Mouse (Mus musculus) ES-Bruce4 (cell line): ENCODE measurements around the gene Hnrnpu. TPM values are rescaled to one million over a fixed set of nuclear protein-coding genes. Genes with fewer than 3 reads are reported as not detected.
"Not testable (repeated sequence)": the region's sequence is repeated elsewhere in the genome, so short reads cannot be mapped to it uniquely, and the experiment has no call there.

Experiments
- H3K27ac ChIP-seq: 2 replicates; pipeline ENCODE4 v1.5.1; 2012; ENCODE audit warnings: low read length, inconsistent platforms; ENCODE audit not compliant: insufficient read depth
- H3K27me3 ChIP-seq: 2 replicates; pipeline ENCODE4 v1.6.1; 2012; ENCODE audit warnings: mild to moderate bottlenecking, low read length, inconsistent platforms; ENCODE audit not compliant: control insufficient read depth, poor library complexity, insufficient read depth, severe bottlenecking
- H3K36me3 ChIP-seq: 2 replicates; pipeline ENCODE4 v1.6.1; 2012; ENCODE audit warnings: inconsistent platforms, mild to moderate bottlenecking, low read length, moderate library complexity; ENCODE audit not compliant: control insufficient read depth, poor library complexity, insufficient read depth, severe bottlenecking
- H3K4me1 ChIP-seq: one replicate; pipeline ENCODE4 v1.8.1; 2011; ENCODE audit warnings: low read length; ENCODE audit not compliant: control insufficient read depth, insufficient read depth
- H3K4me3 ChIP-seq: 2 replicates; pipeline ENCODE4 v1.5.1; 2011; ENCODE audit warnings: low read depth, mild to moderate bottlenecking, low read length
- H3K9ac ChIP-seq: 2 replicates; pipeline ENCODE4 v1.6.1; 2012; ENCODE audit warnings: low read depth, mild to moderate bottlenecking, inconsistent platforms; ENCODE audit not compliant: poor library complexity, severe bottlenecking
- H3K9me3 ChIP-seq: replicated peaks from 2 replicates; pipeline ENCODE4 v1.6.1; 2012; ENCODE audit warnings: mild to moderate bottlenecking, low read length, inconsistent platforms; ENCODE audit not compliant: control insufficient read depth, poor library complexity, insufficient read depth, severe bottlenecking
- CTCF ChIP-seq: IDR thresholded peaks from one replicate; pipeline ENCODE4 v1.8.1; 2011; ENCODE audit warnings: low read depth, low read length
- EP300 ChIP-seq: IDR thresholded peaks from 2 replicates; pipeline ENCODE4 v1.6.1; 2011; ENCODE audit warnings: low read depth, low read length; ENCODE audit not compliant: insufficient read depth
- POLR2A ChIP-seq: IDR thresholded peaks from one replicate; pipeline ENCODE4 v1.8.1; 2011; ENCODE audit warnings: low read length; ENCODE audit not compliant: insufficient read depth
- polyA plus RNA-seq: library from polyadenylated mRNA; stranded (reverse); fragments of >200 nt; gene quantifications from 2 replicates; pipeline ENCODE4 v1.2.4, GENCODE M21; 2011; ENCODE audit warnings: low read depth; ENCODE audit not compliant: missing spikeins, insufficient read depth, insufficient read length

The Hnrnpu gene
- polyA plus RNA-seq, 1 experiment, result 1,155 TPM

- H3K27me3 ChIP-seq, result no peaks in the 10 kb centered on the region
Measured at GRCm38 (mm10) chr1:178291716-178292115, 45.9 kb downstream of the Hnrnpu start.

GRCm38 (mm10) chr1:178287601-178288176, 49.9 kb downstream of the Hnrnpu start:
- no peaks in the 10 kb centered on the region for H3K4me1 ChIP-seq
- peaks cover 27% of the 10 kb centered on the region for H3K9me3 ChIP-seq
- H3K27ac ChIP-seq, result peak overlapping the region; percentile 84
- TF ChIP-seq EP300 (0 out of 2 replicates have a peak, but pooled peaks have one; percentile 22), CTCF (no peak)
- H3K9ac ChIP-seq, result no peak overlapping the region
- no peaks in the 10 kb centered on the region for H3K36me3 ChIP-seq
- H3K4me3 ChIP-seq, result no peak overlapping the region
- H3K27me3 ChIP-seq, result no peaks in the 10 kb centered on the region

More at GRCm38 (mm10) chr1:178291716-178292115, 45.9 kb downstream of the Hnrnpu start:
- Histone ChIP-seq H3K27ac (no peak overlapping the region), H3K4me1 (no peaks in the 10 kb centered on the region), H3K9me3 (no peaks in the 10 kb centered on the region), H3K9ac (no peak overlapping the region), H3K36me3 (no peaks in the 10 kb centered on the region), H3K4me3 (no peak overlapping the region)
- no peak for TF ChIP-seq EP300
- no peak for TF ChIP-seq POLR2A
- TF ChIP-seq CTCF, result no peak

DNA sequence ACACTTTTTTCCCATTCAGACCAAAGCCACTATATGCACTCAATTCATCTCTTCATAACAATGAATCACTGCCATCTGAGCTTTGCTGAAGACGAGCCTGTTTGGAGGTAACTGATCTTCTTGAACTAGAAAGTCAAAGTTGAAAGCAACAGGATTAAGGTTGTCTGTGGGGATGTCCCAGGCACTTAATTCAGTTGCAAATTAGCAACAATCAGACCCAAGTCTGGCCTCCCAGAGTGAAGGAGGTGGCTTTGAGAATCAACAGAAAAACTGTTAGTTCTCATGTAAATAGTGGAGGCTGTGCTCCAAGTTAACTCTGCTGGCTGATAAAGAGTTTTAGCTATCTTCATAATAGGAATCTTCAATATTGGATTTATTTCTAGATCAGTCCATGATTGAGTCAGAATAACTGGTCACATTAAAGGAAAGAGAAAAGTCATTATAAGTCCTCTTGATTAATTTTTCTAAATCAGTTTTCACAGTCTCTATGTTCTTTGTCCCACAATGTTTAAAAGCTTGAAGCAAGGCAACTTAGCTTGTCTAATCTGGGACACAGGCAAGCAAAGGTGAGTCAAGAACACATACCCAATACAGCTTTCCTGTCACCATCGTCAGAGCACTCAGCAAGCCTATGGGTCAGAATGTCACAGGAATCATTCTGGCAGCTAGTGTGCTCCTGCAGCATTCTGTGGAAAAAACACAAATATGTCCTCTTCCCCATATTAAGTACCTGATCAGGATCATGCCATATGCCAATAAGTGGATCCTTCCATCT, 53.5 kb downstream of the Hnrnpu start:
- Histone ChIP-seq H3K36me3 (no peaks in the 10 kb centered on the region), H3K9me3 (peaks cover 42% of the 10 kb centered on the region), H3K27ac (peak overlapping the region; percentile 97), H3K4me1 (no peaks in the 10 kb centered on the region), H3K9ac (no peak overlapping the region), H3K27me3 (no peaks in the 10 kb centered on the region), H3K4me3 (no peak overlapping the region)
- TF ChIP-seq EP300 (no peak), CTCF (no peak), POLR2A (no peak)

- H3K27ac ChIP-seq, result peak overlapping the region; percentile 97
Measured at GRCm38 (mm10) chr1:178283314-178283713, 54.3 kb downstream of the Hnrnpu start.

GRCm38 (mm10) chr1:178276054-178276911, 61.3 kb downstream of the Hnrnpu start:
- Histone ChIP-seq H3K4me3 (peak overlapping the region; percentile 45), H3K4me1 (peaks cover 3% of the 10 kb centered on the region), H3K36me3 (no peaks in the 10 kb centered on the region), H3K27me3 (no peaks in the 10 kb centered on the region), H3K9me3 (peaks cover 25% of the 10 kb centered on the region), H3K27ac (no peak overlapping the region), H3K9ac (peak overlapping the region; percentile 73)
- no peak for TF ChIP-seq POLR2A
- TF ChIP-seq CTCF, result no peak
- TF ChIP-seq EP300, result no peak

More at GRCm38 (mm10) chr1:178283314-178283713, 54.3 kb downstream of the Hnrnpu start:
- not testable (repeated sequence) for H3K9ac ChIP-seq, H3K4me1 ChIP-seq, H3K4me3 ChIP-seq, H3K36me3 ChIP-seq, H3K27me3 ChIP-seq
- TF ChIP-seq EP300, result peak; percentile 77; the same call in 1 of the 2 replicates
- H3K9me3 ChIP-seq, result peaks cover 42% of the 10 kb centered on the region

DNA sequence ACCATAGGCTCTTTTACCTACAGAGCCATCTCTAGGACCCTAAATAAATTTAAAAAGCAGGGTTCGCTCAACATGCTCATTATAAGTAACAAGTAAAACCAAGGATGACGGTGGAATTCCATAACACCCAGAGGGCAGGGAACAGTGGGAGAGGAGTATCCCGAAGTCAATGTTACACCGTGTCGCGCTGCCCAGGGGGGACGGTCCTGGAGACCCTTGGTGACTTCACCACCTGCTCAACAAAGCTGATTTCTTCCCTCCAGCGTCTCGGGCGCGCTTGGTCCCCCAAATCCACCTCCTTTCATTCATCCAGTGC, 61.9 kb downstream of the Hnrnpu start:
- Histone ChIP-seq H3K9ac (peak overlapping the region; percentile 73), H3K4me3 (peak overlapping the region; percentile 45), H3K4me1 (peaks cover 3% of the 10 kb centered on the region), H3K27ac (no peak overlapping the region), H3K36me3 (no peaks in the 10 kb centered on the region), H3K9me3 (peaks cover 23% of the 10 kb centered on the region), H3K27me3 (no peaks in the 10 kb centered on the region)
- TF ChIP-seq POLR2A (no peak), CTCF (no peak), EP300 (no peak)
